Mouse (Mus musculus): ENCODE data around the gene Gm5129.

The Gm5129 gene

GRCm38 (mm10) chr5:29725369-29725768 is 10.4 kb downstream of the Gm5129 start:
- DNase-seq (ENCODE audit: low read depth, low spot score) = no peak

GRCm38 (mm10) chr5:29721159-29721558 is 14.6 kb downstream of the Gm5129 start:
- DNase-seq (ENCODE audit: low read depth, low spot score) = no peak

- DNase-seq (ENCODE audit: low read depth, low spot score) = no peak
Observed at GRCm38 (mm10) chr5:29712906-29713305, 22.8 kb downstream of the Gm5129 start.

DNA sequence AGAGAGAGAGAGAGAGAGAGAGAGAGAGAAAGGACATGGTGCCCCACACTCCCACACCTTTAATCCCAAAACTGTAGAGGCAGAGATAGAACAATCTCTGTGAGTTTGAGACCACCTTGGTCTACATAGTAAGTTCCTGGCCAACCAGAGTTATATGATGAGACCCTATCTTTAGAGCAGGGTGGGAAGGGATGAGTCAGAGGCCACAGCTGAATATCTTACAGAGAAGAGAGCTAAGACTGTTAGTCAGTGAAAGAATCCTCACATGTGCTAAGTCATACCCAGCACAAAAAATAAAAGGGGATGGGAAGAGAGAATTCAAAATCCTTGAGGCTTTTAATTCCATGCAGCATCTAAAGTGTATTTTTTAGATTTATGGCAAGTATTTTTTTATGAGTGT is 24.1 kb downstream of the Gm5129 start:
- DNase-seq (ENCODE audit: low read depth, low spot score) = no peak

GRCm38 (mm10) chr5:29708258-29708657 is 27.5 kb downstream of the Gm5129 start:
- peak; percentile 44 for DNase-seq (ENCODE audit: low read depth, low spot score)

DNA sequence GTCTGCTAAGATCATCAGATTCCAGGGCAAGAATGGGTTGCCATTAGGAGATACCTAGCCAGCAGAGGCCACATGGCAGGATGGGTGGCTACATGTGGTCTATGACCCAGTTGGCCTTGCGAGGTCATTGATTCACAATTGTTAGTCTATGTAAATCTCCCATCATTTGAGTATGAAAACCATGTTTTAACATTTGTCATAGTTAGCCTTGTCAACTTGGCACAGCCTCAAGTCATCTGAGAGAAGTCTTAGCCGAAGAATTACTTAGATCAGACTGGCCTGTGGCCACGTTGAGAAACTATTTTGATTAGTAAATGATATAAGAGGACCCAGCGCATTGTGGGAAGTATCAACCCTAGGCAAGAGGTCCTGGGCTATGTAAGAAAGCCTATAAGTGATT is 28.5 kb downstream of the Gm5129 start:
- DNase-seq (ENCODE audit: low read depth, low spot score) = no peak

DNA sequence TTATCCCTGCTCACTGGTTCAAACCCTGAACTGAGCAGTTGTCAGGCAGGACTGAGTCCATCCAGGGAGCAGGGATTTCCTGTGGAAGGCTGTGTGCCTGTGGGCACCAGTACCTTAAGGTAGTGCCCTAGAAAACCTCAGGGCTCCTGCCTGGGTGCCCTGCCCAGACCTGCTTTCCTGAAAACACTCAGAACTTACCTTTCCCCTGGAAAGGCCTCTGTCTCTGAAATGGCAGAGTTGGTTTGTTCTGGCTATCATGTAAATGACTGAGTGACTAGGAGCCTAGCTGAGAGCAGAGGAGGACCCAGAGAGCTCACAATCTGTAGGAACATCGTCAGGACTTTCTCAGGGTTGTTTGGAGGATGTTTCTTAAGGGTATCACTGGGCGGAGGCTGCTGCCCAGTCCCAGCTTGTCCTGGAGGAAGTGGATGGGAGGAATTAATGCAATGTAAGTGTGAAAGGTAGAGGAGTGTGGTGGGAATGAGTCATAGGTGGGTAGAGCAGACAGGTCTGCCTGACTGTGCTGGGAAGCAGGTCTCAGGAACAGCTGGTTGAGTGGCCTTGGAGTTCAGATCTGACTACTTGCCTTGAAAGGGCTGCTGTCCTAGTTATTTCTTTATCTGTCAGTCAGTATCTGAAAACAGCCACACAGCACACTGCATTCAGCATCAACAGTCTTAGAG is 36.1 kb downstream of the Gm5129 start:
- DNase-seq (ENCODE audit: low read depth, low spot score) = no peak

DNA sequence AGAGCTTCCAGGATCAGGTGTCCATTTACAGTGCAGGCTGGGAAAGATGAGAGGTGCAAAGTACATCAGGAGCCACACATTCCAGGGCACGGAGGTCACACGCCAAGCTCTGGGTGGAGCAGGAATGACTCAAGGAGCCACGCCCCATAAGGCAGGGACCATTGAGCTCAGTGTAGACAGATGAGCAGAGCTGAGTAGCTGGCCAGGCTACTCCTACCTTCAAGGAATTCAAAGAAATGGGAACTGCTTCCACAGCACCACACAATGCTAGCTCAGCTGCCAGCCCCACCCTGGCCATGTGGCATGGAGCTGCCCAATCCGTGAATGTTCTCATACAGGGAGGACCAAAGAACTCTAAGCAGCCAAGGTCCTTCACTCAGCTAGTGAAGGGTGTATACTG is 37.2 kb downstream of the Gm5129 start:
- no peak for DNase-seq (ENCODE audit: low read depth, low spot score)

GRCm38 (mm10) chr5:29688352-29688751 is 47.4 kb downstream of the Gm5129 start:
- DNase-seq (ENCODE audit: low read depth, low spot score) = no peak

- peak; percentile 66 for DNase-seq (ENCODE audit: low read depth, low spot score)
Observed at GRCm38 (mm10) chr5:29687671-29688070, 48.1 kb downstream of the Gm5129 start.
